Mouse (Mus musculus): Measurements from ENCODE around the gene Gsx2. TPM values are rescaled to one million over a fixed set of nuclear protein-coding genes. Genes with fewer than 3 reads are reported as not detected.

Gene Gsx2
- polyA plus RNA-seq, 1 experiment from 2014 or later: not detected

- WGBS: 2% methylated on average over 17 of the region's 17 CpGs
These were observed 1.1 kb downstream of the Gsx2 start for GRCm38 (mm10) chr5:75076326-75077050.

GRCm38 (mm10) chr5:75077051-75077380 is 1.6 kb downstream of the Gsx2 start:
- H3K4me2 ChIP-seq: no peak overlapping the region
- no peak overlapping the region for H3K27ac ChIP-seq (ENCODE audit: poor library complexity, severe bottlenecking)
- no peak overlapping the region for H3K9ac ChIP-seq
- no peaks in the 10 kb centered on the region for H3K36me3 ChIP-seq
- peaks cover 96% of the 10 kb centered on the region for H3K27me3 ChIP-seq (replicated peaks)
- H3K9me3 ChIP-seq (replicated peaks): no peaks in the 10 kb centered on the region
- no peak for ATAC-seq (ENCODE audit: insufficient number of reproducible peaks, low FRiP score)
- H3K4me3 ChIP-seq: no peak overlapping the region
- H3K4me1 ChIP-seq (replicated peaks): peaks cover 14% of the 10 kb centered on the region
- WGBS: 2% methylated on average over 19 of the region's 19 CpGs

More at GRCm38 (mm10) chr5:75076326-75077050, 1.1 kb downstream of the Gsx2 start:
- Histone ChIP-seq H3K9me3 (replicated peaks) (no peaks in the 10 kb centered on the region), H3K4me3 (peak overlapping the region; percentile 33; the same call in 1 of the 2 replicates), H3K27ac (ENCODE audit: poor library complexity, severe bottlenecking) (no peak overlapping the region), H3K4me1 (replicated peaks) (peaks cover 14% of the 10 kb centered on the region), H3K9ac (no peak overlapping the region), H3K27me3 (replicated peaks) (peaks cover 95% of the 10 kb centered on the region), H3K36me3 (no peaks in the 10 kb centered on the region), H3K4me2 (peak overlapping the region; percentile 57)
- no peak for ATAC-seq (ENCODE audit: insufficient number of reproducible peaks, low FRiP score)

- Histone ChIP-seq H3K4me3 (no peak overlapping the region), H3K27ac (ENCODE audit: poor library complexity, severe bottlenecking) (no peak overlapping the region), H3K9ac (no peak overlapping the region), H3K9me3 (replicated peaks) (no peaks in the 10 kb centered on the region), H3K27me3 (replicated peaks) (peaks cover 94% of the 10 kb centered on the region), H3K4me2 (no peak overlapping the region), H3K36me3 (no peaks in the 10 kb centered on the region), H3K4me1 (replicated peaks) (peaks cover 24% of the 10 kb centered on the region)
- 2% methylated on average over 7 of the region's 7 CpGs for WGBS
- ATAC-seq (ENCODE audit: insufficient number of reproducible peaks, low FRiP score): no peak
These were observed 4.2 kb downstream of the Gsx2 start for GRCm38 (mm10) chr5:75079564-75079963.

- Histone ChIP-seq H3K9me3 (replicated peaks) (no peaks in the 10 kb centered on the region), H3K4me1 (replicated peaks) (peaks cover 15% of the 10 kb centered on the region), H3K27me3 (replicated peaks) (peaks cover 92% of the 10 kb centered on the region), H3K27ac (ENCODE audit: poor library complexity, severe bottlenecking) (no peak overlapping the region), H3K4me2 (no peak overlapping the region), H3K9ac (no peak overlapping the region), H3K36me3 (no peaks in the 10 kb centered on the region), H3K4me3 (no peak overlapping the region)
- 13% methylated on average over 6 of the region's 6 CpGs for WGBS
- ATAC-seq (ENCODE audit: insufficient number of reproducible peaks, low FRiP score): no peak
These were observed 7.0 kb downstream of the Gsx2 start for GRCm38 (mm10) chr5:75082439-75082838.

GRCm38 (mm10) chr5:75083061-75083460 is 7.7 kb downstream of the Gsx2 start:
- H3K4me3 ChIP-seq: no peak overlapping the region
- peaks cover 15% of the 10 kb centered on the region for H3K4me1 ChIP-seq (replicated peaks)
- no peak for ATAC-seq (ENCODE audit: insufficient number of reproducible peaks, low FRiP score)
- no peaks in the 10 kb centered on the region for H3K9me3 ChIP-seq (replicated peaks)
- H3K4me2 ChIP-seq: peak overlapping the region; percentile 23; the same call in 1 of the 2 replicates
- no peak overlapping the region for H3K9ac ChIP-seq
- H3K36me3 ChIP-seq: no peaks in the 10 kb centered on the region
- peaks cover 91% of the 10 kb centered on the region for H3K27me3 ChIP-seq (replicated peaks)
- H3K27ac ChIP-seq (ENCODE audit: poor library complexity, severe bottlenecking): no peak overlapping the region
- 1% methylated on average over 14 of the region's 14 CpGs for WGBS

GRCm38 (mm10) chr5:75083591-75084392 is 8.4 kb downstream of the Gsx2 start:
- no peaks in the 10 kb centered on the region for H3K36me3 ChIP-seq
- no peak overlapping the region for H3K9ac ChIP-seq
- no peaks in the 10 kb centered on the region for H3K9me3 ChIP-seq (replicated peaks)
- peaks cover 91% of the 10 kb centered on the region for H3K27me3 ChIP-seq (replicated peaks)
- no peak overlapping the region for H3K27ac ChIP-seq (ENCODE audit: poor library complexity, severe bottlenecking)
- H3K4me1 ChIP-seq (replicated peaks): peaks cover 15% of the 10 kb centered on the region
- no peak for ATAC-seq (ENCODE audit: insufficient number of reproducible peaks, low FRiP score)
- H3K4me2 ChIP-seq: peak overlapping the region; percentile 27
- peak overlapping the region; percentile 1; the same call in 1 of the 2 replicates for H3K4me3 ChIP-seq
- 2% methylated on average over 27 of the region's 27 CpGs for WGBS

- H3K27me3 ChIP-seq (replicated peaks): peaks cover 90% of the 10 kb centered on the region
- H3K4me3 ChIP-seq: no peak overlapping the region
- H3K4me1 ChIP-seq (replicated peaks): peaks cover 15% of the 10 kb centered on the region
- no peak overlapping the region for H3K27ac ChIP-seq (ENCODE audit: poor library complexity, severe bottlenecking)
- peak overlapping the region; percentile 27; the same call in 1 of the 2 replicates for H3K4me2 ChIP-seq
- WGBS: 1% methylated on average over 8 of the region's 8 CpGs
- H3K36me3 ChIP-seq: no peaks in the 10 kb centered on the region
- ATAC-seq (ENCODE audit: insufficient number of reproducible peaks, low FRiP score): no peak
- H3K9me3 ChIP-seq (replicated peaks): no peaks in the 10 kb centered on the region
- no peak overlapping the region for H3K9ac ChIP-seq
These were observed 9.0 kb downstream of the Gsx2 start for GRCm38 (mm10) chr5:75084393-75084870.

- no peak overlapping the region for H3K4me3 ChIP-seq
- H3K9ac ChIP-seq: no peak overlapping the region
- H3K36me3 ChIP-seq: no peaks in the 10 kb centered on the region
- ATAC-seq (ENCODE audit: insufficient number of reproducible peaks, low FRiP score): no peak
- 2% methylated on average over 25 of the region's 25 CpGs for WGBS
- H3K4me1 ChIP-seq (replicated peaks): peaks cover 15% of the 10 kb centered on the region
- H3K9me3 ChIP-seq (replicated peaks): no peaks in the 10 kb centered on the region
- no peak overlapping the region for H3K27ac ChIP-seq (ENCODE audit: poor library complexity, severe bottlenecking)
- peak overlapping the region; percentile 18; the same call in 1 of the 2 replicates for H3K4me2 ChIP-seq
- H3K27me3 ChIP-seq (replicated peaks): peaks cover 90% of the 10 kb centered on the region
These were observed 9.6 kb downstream of the Gsx2 start for GRCm38 (mm10) chr5:75084871-75085520.

- H3K9me3 ChIP-seq (replicated peaks): no peaks in the 10 kb centered on the region
- no peak overlapping the region for H3K4me3 ChIP-seq
- H3K27ac ChIP-seq (ENCODE audit: poor library complexity, severe bottlenecking): no peak overlapping the region
- H3K4me1 ChIP-seq (replicated peaks): peaks cover 15% of the 10 kb centered on the region
- H3K36me3 ChIP-seq: no peaks in the 10 kb centered on the region
- peaks cover 86% of the 10 kb centered on the region for H3K27me3 ChIP-seq (replicated peaks)
- 1% methylated on average over 17 of the region's 17 CpGs for WGBS
- H3K4me2 ChIP-seq: no peak overlapping the region
- ATAC-seq (ENCODE audit: insufficient number of reproducible peaks, low FRiP score): no peak
- no peak overlapping the region for H3K9ac ChIP-seq
These were observed 10.1 kb downstream of the Gsx2 start for GRCm38 (mm10) chr5:75085521-75085875.

- no peaks in the 10 kb centered on the region for H3K36me3 ChIP-seq
- H3K4me1 ChIP-seq (replicated peaks): peaks cover 15% of the 10 kb centered on the region
- no peak overlapping the region for H3K4me3 ChIP-seq
- no peaks in the 10 kb centered on the region for H3K9me3 ChIP-seq (replicated peaks)
- no peak for ATAC-seq (ENCODE audit: insufficient number of reproducible peaks, low FRiP score)
- no peak overlapping the region for H3K9ac ChIP-seq
- H3K27ac ChIP-seq (ENCODE audit: poor library complexity, severe bottlenecking): no peak overlapping the region
- no peak overlapping the region for H3K4me2 ChIP-seq
- H3K27me3 ChIP-seq (replicated peaks): peaks cover 82% of the 10 kb centered on the region
- WGBS: 19% methylated on average over 4 of the region's 4 CpGs
These were observed 10.5 kb downstream of the Gsx2 start for GRCm38 (mm10) chr5:75085906-75086305.

GRCm38 (mm10) chr5:75106511-75106910 is 31.1 kb downstream of the Gsx2 start:
- no peaks in the 10 kb centered on the region for H3K36me3 ChIP-seq
- peaks cover 15% of the 10 kb centered on the region for H3K27me3 ChIP-seq (replicated peaks)
- 66% methylated on average over 3 of the region's 3 CpGs for WGBS
- H3K9ac ChIP-seq: no peak overlapping the region
- no peak overlapping the region for H3K27ac ChIP-seq (ENCODE audit: poor library complexity, severe bottlenecking)
- H3K4me1 ChIP-seq (replicated peaks): no peaks in the 10 kb centered on the region; the same call in 1 of the 2 replicates
- no peak overlapping the region for H3K4me3 ChIP-seq
- H3K9me3 ChIP-seq (replicated peaks): no peaks in the 10 kb centered on the region
- no peak overlapping the region for H3K4me2 ChIP-seq
- no peak for ATAC-seq (ENCODE audit: insufficient number of reproducible peaks, low FRiP score)

Data from heart, embryonic 12.5 days (tissue).